Mouse (Mus musculus): ENCODE data around the gene Tsr3. TPM values are rescaled to one million over a fixed set of nuclear protein-coding genes. Genes with fewer than 3 reads are reported as not detected.

The Tsr3 gene
- total RNA-seq, 2 experiments from 2014 or later = 14.9 to 28.1 TPM

- ATAC-seq (replicated peaks; ENCODE audit: poor library complexity) = no peak
These were observed 50.4 kb downstream of the Tsr3 start for GRCm38 (mm10) chr17:25290411-25290810.

Other genes starting within 250 kb of the Tsr3 start
- 21.4 and 21.9 TPM in 2 replicates for gene Cramp1l, start 224.4 kb upstream of the Tsr3 start, total RNA-seq (2015)
- 7.7 and 8.5 TPM in 2 replicates for gene Cramp1l, start 224.4 kb upstream of the Tsr3 start, total RNA-seq (2017)
- 8.0 and 11.0 TPM in 2 replicates for gene Ift140, start 224.1 kb upstream of the Tsr3 start, total RNA-seq (2015)
- gene Ift140, start 224.1 kb upstream of the Tsr3 start, total RNA-seq (2017) = 20.2 and 20.3 TPM in 2 replicates
- not detected in 2 replicates for gene Tmem204, start 156.6 kb upstream of the Tsr3 start, total RNA-seq (2015)
- not detected in 2 replicates for gene Tmem204, start 156.6 kb upstream of the Tsr3 start, total RNA-seq (2017)
- 15.5 and 31.2 TPM in 2 replicates for gene Telo2, start 124.2 kb upstream of the Tsr3 start, total RNA-seq (2015)
- 28.8 and 35.5 TPM in 2 replicates for gene Telo2, start 124.2 kb upstream of the Tsr3 start, total RNA-seq (2017)
- not detected in 2 replicates for gene Ptx4, start 119.4 kb upstream of the Tsr3 start, total RNA-seq (2015)
- gene Ptx4, start 119.4 kb upstream of the Tsr3 start, total RNA-seq (2017) = not detected in 2 replicates
- 7.3 and 7.8 TPM in 2 replicates for gene Clcn7, start 106.8 kb upstream of the Tsr3 start, total RNA-seq (2015)
- gene Clcn7, start 106.8 kb upstream of the Tsr3 start, total RNA-seq (2017) = 8.1 and 9.6 TPM in 2 replicates
- not detected in 2 replicates for gene Ccdc154, start 77.7 kb upstream of the Tsr3 start, total RNA-seq (2015)
- 0.14 TPM in 1 of 2 replicates, not detected in the other for gene Ccdc154, start 77.7 kb upstream of the Tsr3 start, total RNA-seq (2017)
- gene Gm38655, start 64.7 kb upstream of the Tsr3 start, total RNA-seq (2015) = not detected in 2 replicates
- not detected in 2 replicates for gene Gm38655, start 64.7 kb upstream of the Tsr3 start, total RNA-seq (2017)
- gene BC003965, start 55.6 kb upstream of the Tsr3 start, total RNA-seq (2015) = 16.6 and 20.3 TPM in 2 replicates
- gene BC003965, start 55.6 kb upstream of the Tsr3 start, total RNA-seq (2017) = 7.0 and 11.5 TPM in 2 replicates
- gene Unkl, start 51.8 kb upstream of the Tsr3 start, total RNA-seq (2015) = 6.1 and 6.2 TPM in 2 replicates
- gene Unkl, start 51.8 kb upstream of the Tsr3 start, total RNA-seq (2017) = 7.7 and 8.2 TPM in 2 replicates
- gene Gnptg, start within 50 bp of the Tsr3 start, total RNA-seq (2015) = 24.3 and 24.4 TPM in 2 replicates
- 17.2 and 20.8 TPM in 2 replicates for gene Gnptg, start within 50 bp of the Tsr3 start, total RNA-seq (2017)
- gene Baiap3, start 16.2 kb downstream of the Tsr3 start, total RNA-seq (2015) = 1.2 and 3.8 TPM in 2 replicates
- gene Baiap3, start 16.2 kb downstream of the Tsr3 start, total RNA-seq (2017) = 3.7 and 6.1 TPM in 2 replicates
- 355 and 376 TPM in 2 replicates for gene Ube2i, start 34.5 kb downstream of the Tsr3 start, total RNA-seq (2015)
- gene Ube2i, start 34.5 kb downstream of the Tsr3 start, total RNA-seq (2017) = 305 and 308 TPM in 2 replicates
- gene Prss34, start 58.2 kb downstream of the Tsr3 start, total RNA-seq (2015) = 18.7 and 31.2 TPM in 2 replicates
- gene Prss34, start 58.2 kb downstream of the Tsr3 start, total RNA-seq (2017) = 4.5 and 23.9 TPM in 2 replicates
- gene Prss28, start 68.5 kb downstream of the Tsr3 start, total RNA-seq (2015) = not detected in 2 replicates
- gene Prss28, start 68.5 kb downstream of the Tsr3 start, total RNA-seq (2017) = not detected in 2 replicates
- gene Prss29, start 78.5 kb downstream of the Tsr3 start, total RNA-seq (2015) = not detected in 2 replicates
- not detected in 2 replicates for gene Prss29, start 78.5 kb downstream of the Tsr3 start, total RNA-seq (2017)
- not detected in 2 replicates for gene Tpsab1, start 105.4 kb downstream of the Tsr3 start, total RNA-seq (2015)
- not detected in 2 replicates for gene Tpsab1, start 105.4 kb downstream of the Tsr3 start, total RNA-seq (2017)
- gene Tpsb2, start 126.1 kb downstream of the Tsr3 start, total RNA-seq (2015) = not detected in 2 replicates
- not detected in 2 replicates for gene Tpsb2, start 126.1 kb downstream of the Tsr3 start, total RNA-seq (2017)
- not detected in 2 replicates for gene Tpsg1, start 129.1 kb downstream of the Tsr3 start, total RNA-seq (2015)
- gene Tpsg1, start 129.1 kb downstream of the Tsr3 start, total RNA-seq (2017) = not detected in 2 replicates
- 0.32 TPM in 1 of 2 replicates, not detected in the other for gene Cacna1h, start 193.6 kb downstream of the Tsr3 start, total RNA-seq (2015)
- gene Cacna1h, start 193.6 kb downstream of the Tsr3 start, total RNA-seq (2017) = not detected in 2 replicates
- not detected in 2 replicates for gene Tekt4, start 214.4 kb downstream of the Tsr3 start, total RNA-seq (2015)
- not detected in 2 replicates for gene Tekt4, start 214.4 kb downstream of the Tsr3 start, total RNA-seq (2017)